Mouse (Mus musculus) C2C12 (cell line): Measurements from ENCODE around the gene 1600015I10Rik.

Experiments
- CEBPB ChIP-seq: IDR thresholded peaks from one replicate; pipeline ENCODE4 v1.6.1; 2011; ENCODE audit warnings: low read depth, mild to moderate bottlenecking, control low read depth, moderate library complexity
- CTCF ChIP-seq: IDR thresholded peaks from one replicate; pipeline ENCODE4 v1.5.1; 2011; ENCODE audit not compliant: control insufficient read depth, insufficient read depth, insufficient read length
- MAX ChIP-seq: IDR thresholded peaks from one replicate; pipeline ENCODE4 v1.6.1; 2011; ENCODE audit warnings: mild to moderate bottlenecking, control low read depth

- no peak for TF ChIP-seq CEBPB
- TF ChIP-seq CTCF: no peak
- TF ChIP-seq MAX: no peak
Measured at GRCm38 (mm10) chr6:48912033-48912432, 17.7 kb upstream of the 1600015I10Rik start.
